Mouse (Mus musculus): ENCODE data around the gene Tgfbr1.

DNA sequence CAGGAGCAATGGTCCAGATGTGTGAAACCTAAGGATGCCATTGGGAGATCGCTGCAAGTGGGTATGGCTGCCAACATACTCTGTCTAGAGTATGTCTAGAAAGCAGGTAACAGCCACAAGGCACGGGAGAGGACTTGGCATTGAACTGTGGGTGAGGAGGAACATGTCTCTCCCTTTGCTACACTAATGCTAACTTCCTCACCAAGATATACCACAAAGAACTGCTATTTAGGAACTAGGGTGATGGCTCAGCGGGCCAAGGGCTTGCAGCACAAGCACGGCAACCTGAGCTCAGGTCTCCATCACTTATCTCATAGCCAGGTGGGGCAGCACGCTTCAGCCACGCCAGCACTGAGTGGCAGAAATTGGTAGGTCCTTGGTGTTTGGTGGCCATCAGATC is 41.6 kb upstream of the Tgfbr1 start:
- TF ChIP-seq POLR2A (IDR thresholded peaks at IDR 0.05; ENCODE audit: insufficient read depth, low read depth, low read length) (no peak), CTCF (IDR thresholded peaks at IDR 0.05) (no peak), EP300 (IDR thresholded peaks at IDR 0.05; ENCODE audit: insufficient read depth, low read depth, low read length) (no peak)

Data from heart, adult 2 months (tissue).